Mouse (Mus musculus) spleen, adult 2 months (tissue): ENCODE measurements around the gene Olfr250. TPM values are rescaled to one million over a fixed set of nuclear protein-coding genes. Genes with fewer than 3 reads are reported as not detected.
"Not testable (repeated sequence)": the region's sequence is repeated elsewhere in the genome, so short reads cannot be mapped to it uniquely, and the experiment has no call there.

Source experiments
- DNase-seq, 2 experiments: peaks; one replicate each; pipeline versions ENCODE4 v3.0.0 to v3.0.0-alpha.2; 2012 to 2021; ENCODE audit warnings: low spot score in 2 of 2, low read depth in 1 of 2
- H3K27ac ChIP-seq: fragments of 200-500 bp; 2 replicates; pipeline ENCODE4 v1.5.1; 2012; ENCODE audit warnings: low read length, inconsistent platforms; ENCODE audit not compliant: insufficient read depth
- H3K27me3 ChIP-seq: fragments of 200-500 bp; 2 replicates; pipeline ENCODE4 v1.6.1; 2012; ENCODE audit warnings: mild to moderate bottlenecking, moderate library complexity, low read length, inconsistent platforms; ENCODE audit not compliant: control insufficient read depth, insufficient read depth
- H3K36me3 ChIP-seq: fragments of 200-500 bp; 2 replicates; pipeline ENCODE4 v1.6.1; 2012; ENCODE audit warnings: mild to moderate bottlenecking, low read length, inconsistent platforms; ENCODE audit not compliant: control insufficient read depth, insufficient read depth
- H3K4me1 ChIP-seq: fragments of 200-500 bp; 2 replicates; pipeline ENCODE4 v1.6.1; 2011; ENCODE audit warnings: inconsistent platforms; ENCODE audit not compliant: control insufficient read depth, insufficient read depth, insufficient read length
- H3K4me3 ChIP-seq: fragments of 200-500 bp; 2 replicates; pipeline ENCODE4 v1.5.1; 2011; ENCODE audit warnings: mild to moderate bottlenecking, inconsistent platforms; ENCODE audit not compliant: insufficient read depth, insufficient read length; ENCODE audit errors: extremely low read depth
- CTCF ChIP-seq: fragments of 200-500 bp; IDR thresholded peaks from 2 replicates; pipeline ENCODE4 v1.5.1; 2011; ENCODE audit warnings: mild to moderate bottlenecking, inconsistent platforms; ENCODE audit not compliant: insufficient read depth, insufficient read length, insufficient replicate concordance; ENCODE audit errors: extremely low read depth
- POLR2A ChIP-seq: fragments of 200-500 bp; IDR thresholded peaks from 2 replicates; pipeline ENCODE4 v1.6.1; 2011; ENCODE audit warnings: low read depth, low read length, inconsistent platforms
- WGBS: fragments of 180-500 bp; shearing (Covaris S2); methylation state at CpG from one replicate; pipeline ENCODE4 v1.1.7; 2018; 5-methylcytosine and 5-hydroxymethylcytosine counted together
- polyA plus RNA-seq: library from polyadenylated mRNA; depleted of rRNA; stranded (reverse); fragments of >200 nt; gene quantifications from 2 replicates; pipeline ENCODE4 v1.2.3, GENCODE M21; 2012; rRNA removed

The Olfr250 gene
- polyA plus RNA-seq = not detected in 2 replicates

DNA sequence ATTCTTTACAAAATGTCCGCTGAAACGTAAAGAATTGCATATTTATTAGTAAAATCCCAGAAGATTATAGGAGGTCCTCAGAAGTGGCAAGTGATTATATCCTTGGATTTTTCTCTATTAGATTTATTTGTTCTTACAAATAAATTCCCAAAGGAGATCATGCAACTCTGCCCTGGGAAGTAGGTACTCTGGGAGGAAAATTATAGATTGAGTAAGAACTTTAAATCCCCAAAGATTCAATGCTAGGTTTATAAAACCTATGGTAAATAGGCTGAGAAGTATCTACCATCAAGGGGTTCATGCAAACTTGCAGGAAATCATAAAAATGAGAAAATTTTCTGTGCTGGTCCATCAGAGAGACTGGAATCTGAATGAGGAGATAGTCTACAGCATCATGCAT lies at the start of gene Olfr250:
Gene Olfr250 (plus strand): TSS at position 301 of the 400 bp plus-strand sequence.
- WGBS = 91% methylated on average over 2 of the region's 2 CpGs
- no peaks in the 10 kb centered on the region for H3K27me3 ChIP-seq
- DNase-seq = no peak
- H3K4me1 ChIP-seq = no peaks in the 10 kb centered on the region
- no peak within 1 kb of the TSS for H3K27ac ChIP-seq
- TF ChIP-seq POLR2A = no peak
- no peak for TF ChIP-seq CTCF
- H3K4me3 ChIP-seq = no peak within 1 kb of the TSS
- H3K36me3 ChIP-seq = no peaks in the 10 kb centered on the region

DNA sequence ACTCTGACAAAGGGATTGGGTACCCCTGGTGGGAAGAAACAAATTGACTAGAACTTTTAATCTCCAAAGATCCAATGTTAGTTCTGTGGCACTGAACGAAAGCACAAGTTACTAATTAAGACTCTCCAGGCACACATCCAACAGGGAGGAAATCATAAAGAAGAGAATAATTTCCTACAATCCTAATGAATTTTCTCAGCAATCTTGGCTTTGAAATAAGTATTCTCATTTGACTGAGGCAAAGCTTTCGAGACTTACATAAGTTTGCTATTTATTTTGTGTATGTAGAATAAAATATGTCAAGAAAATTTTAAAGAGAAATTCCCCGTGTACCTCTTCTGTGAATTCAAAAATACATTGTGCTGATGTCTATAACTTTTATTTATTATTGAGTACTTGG lies 37.9 kb upstream of the Olfr250 start, which contains the start of gene Olfr25:
Gene Olfr25 (plus strand): TSS at position 301 of the 400 bp plus-strand sequence.
- 77% methylated on average over 3 of the region's 3 CpGs for WGBS
- DNase-seq = no peak
- Histone ChIP-seq H3K27ac (no peak within 1 kb of the TSS), H3K4me3 (no peak within 1 kb of the TSS), H3K27me3 (no peaks in the 10 kb centered on the region), H3K36me3 (no peaks in the 10 kb centered on the region), H3K4me1 (no peaks in the 10 kb centered on the region)
- TF ChIP-seq CTCF (no peak), POLR2A (no peak)

DNA sequence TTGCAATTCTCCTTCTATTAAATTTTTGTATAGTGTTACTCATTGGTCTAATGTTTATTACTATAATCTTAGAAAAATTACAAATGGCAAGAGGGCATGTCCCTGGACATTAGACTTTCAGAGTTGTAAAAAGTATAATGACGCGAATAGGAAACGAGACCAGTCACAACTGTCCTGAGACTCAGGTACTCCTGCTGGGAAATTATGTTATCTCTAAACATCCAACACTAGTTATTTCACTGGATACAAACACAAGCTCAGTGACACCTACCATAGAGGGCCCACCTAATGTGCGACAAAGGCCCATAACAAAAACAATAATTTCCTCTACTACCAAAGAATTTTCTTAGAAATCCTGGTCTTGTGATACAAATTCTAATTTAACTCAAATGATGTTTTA lies 18.6 kb upstream of the Olfr250 start, which contains the start of gene Olfr898:
Gene Olfr898 (plus strand): TSS at position 301 of the 400 bp plus-strand sequence.
- no peaks in the 10 kb centered on the region for H3K36me3 ChIP-seq
- no peaks in the 10 kb centered on the region for H3K27me3 ChIP-seq
- no peaks in the 10 kb centered on the region for H3K4me1 ChIP-seq
- H3K27ac ChIP-seq = no peak within 1 kb of the TSS
- DNase-seq = no peak
- H3K4me3 ChIP-seq = no peak within 1 kb of the TSS
- TF ChIP-seq POLR2A = no peak
- TF ChIP-seq CTCF = no peak
- WGBS = 87% methylated on average over 4 of the region's 4 CpGs

DNA sequence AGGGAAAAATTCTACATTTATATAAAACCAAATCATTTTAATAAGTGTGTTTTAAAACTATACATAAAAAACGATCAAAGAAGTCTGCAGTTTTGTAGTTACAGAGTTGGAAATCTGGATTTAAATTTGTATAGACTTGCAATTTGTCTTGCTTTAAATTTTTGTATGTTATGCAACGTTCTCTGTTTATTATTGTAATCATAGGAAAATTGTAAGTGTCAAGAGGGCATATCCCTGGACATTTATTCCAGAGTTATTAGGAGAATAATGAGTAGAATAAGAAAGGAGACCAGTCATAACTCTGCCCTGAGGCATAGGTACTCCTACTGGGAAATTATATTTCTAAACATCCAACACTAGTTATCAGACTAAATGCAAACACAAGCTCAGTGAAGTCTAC lies 10.1 kb downstream of the Olfr250 start, which contains the start of gene Olfr251:
Gene Olfr251 (plus strand): TSS at position 301 of the 400 bp plus-strand sequence.
- H3K27me3 ChIP-seq = no peaks in the 10 kb centered on the region
- no peak for DNase-seq
- 64% methylated on average over 2 of the region's 2 CpGs for WGBS
- no peaks in the 10 kb centered on the region for H3K4me1 ChIP-seq
- TF ChIP-seq CTCF (no peak), POLR2A (no peak)
- no peaks in the 10 kb centered on the region for H3K36me3 ChIP-seq
- H3K4me3 ChIP-seq = no peak within 1 kb of the TSS
- H3K27ac ChIP-seq = no peak within 1 kb of the TSS

DNA sequence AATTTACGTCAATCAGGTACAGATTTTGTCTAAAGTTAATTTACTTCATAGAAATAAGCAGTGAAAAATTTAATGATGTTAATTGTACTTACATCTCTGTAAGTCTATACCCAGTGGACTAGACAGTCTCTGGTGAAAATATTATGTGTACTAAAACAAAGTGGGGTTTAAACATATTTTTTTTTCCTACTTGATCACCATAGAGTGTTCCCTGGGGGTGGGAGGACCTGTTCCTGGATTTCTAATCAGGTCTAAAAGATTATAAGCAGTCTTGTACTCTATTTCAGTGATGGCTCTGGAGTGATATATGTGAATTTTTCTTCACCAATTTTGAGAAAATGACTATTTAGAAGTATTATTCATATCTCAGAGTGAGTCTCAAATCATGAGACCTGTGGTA lies 34.7 kb downstream of the Olfr250 start, which contains the start of gene Olfr147:
Gene Olfr147 (plus strand): TSS at position 301 of the 400 bp plus-strand sequence.
- Histone ChIP-seq H3K27ac (no peak within 1 kb of the TSS), H3K4me1 (no peaks in the 10 kb centered on the region), H3K36me3 (no peaks in the 10 kb centered on the region), H3K4me3 (no peak within 1 kb of the TSS), H3K27me3 (no peaks in the 10 kb centered on the region)
- DNase-seq = no peak
- TF ChIP-seq CTCF = no peak
- no peak for TF ChIP-seq POLR2A
- 83% methylated on average over 1 of the region's 1 CpGs for WGBS

DNA sequence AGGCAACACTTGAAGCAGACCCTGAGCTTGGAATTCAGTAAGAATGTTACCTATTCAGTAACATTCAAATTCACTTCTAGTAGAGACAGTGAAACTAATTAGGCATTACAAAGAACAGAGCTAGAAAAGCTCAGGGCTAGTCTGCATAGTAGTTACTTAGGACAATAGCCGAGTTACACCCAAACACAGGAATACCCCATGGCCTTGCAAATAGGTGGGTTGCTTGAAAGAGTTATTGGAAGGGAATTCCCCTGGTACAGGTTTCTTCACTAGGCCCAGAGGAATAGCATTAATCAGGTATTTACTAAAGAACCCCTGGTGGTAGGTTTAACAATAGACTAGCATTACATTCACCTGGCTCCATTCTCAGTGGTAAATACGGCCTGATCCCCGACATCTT lies 40.8 kb downstream of the Olfr250 start:
- DNase-seq, H3K4me3 ChIP-seq, H3K27ac ChIP-seq, H3K36me3 ChIP-seq, H3K27me3 ChIP-seq, H3K4me1 ChIP-seq: not testable (repeated sequence)
- 88% methylated on average over 3 of the region's 3 CpGs for WGBS

DNA sequence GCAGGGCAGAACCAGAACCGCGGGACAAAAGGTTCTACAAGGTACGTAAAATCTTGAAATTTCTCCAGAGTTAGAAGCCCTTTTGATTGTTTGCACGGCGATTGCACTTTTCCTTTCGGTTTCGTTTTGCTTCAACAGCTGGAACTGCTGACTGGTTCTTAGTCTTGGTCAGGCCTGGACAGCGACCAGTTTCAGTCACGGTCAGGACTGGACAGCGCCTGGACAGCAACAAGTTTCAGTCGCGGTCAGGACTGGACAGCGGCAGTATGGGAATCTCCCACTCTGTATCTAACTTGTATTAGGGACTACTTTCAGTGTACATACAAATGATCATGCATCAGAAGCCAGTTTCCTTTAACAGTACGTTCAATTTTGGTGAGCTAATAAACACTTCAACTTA lies 46.8 kb downstream of the Olfr250 start:
- not testable (repeated sequence) for H3K27ac ChIP-seq, H3K36me3 ChIP-seq, H3K4me1 ChIP-seq, DNase-seq, H3K27me3 ChIP-seq, H3K4me3 ChIP-seq
- 93% methylated on average over 14 of the region's 14 CpGs for WGBS

Other genes with a start within 250 kb of the Olfr250 start
- gene Olfr890, start 224.4 kb upstream of the Olfr250 start, polyA plus RNA-seq = not detected in 2 replicates
- gene Olfr891, start 186.1 kb upstream of the Olfr250 start, polyA plus RNA-seq = not detected in 2 replicates
- not detected in 2 replicates for gene Olfr893, start 158.5 kb upstream of the Olfr250 start, polyA plus RNA-seq
- not detected in 2 replicates for gene Olfr894, start 148.8 kb upstream of the Olfr250 start, polyA plus RNA-seq
- not detected in 2 replicates for gene Olfr143, start 114.1 kb upstream of the Olfr250 start, polyA plus RNA-seq
- gene Olfr895, start 99.0 kb upstream of the Olfr250 start, polyA plus RNA-seq = not detected in 2 replicates
- not detected in 2 replicates for gene Olfr896-ps1, start 75.8 kb upstream of the Olfr250 start, polyA plus RNA-seq
- not detected in 2 replicates for gene Olfr25, start 37.8 kb upstream of the Olfr250 start, polyA plus RNA-seq
- gene Olfr898, start 18.5 kb upstream of the Olfr250 start, polyA plus RNA-seq = not detected in 2 replicates
- not detected in 2 replicates for gene Olfr251, start 10.2 kb downstream of the Olfr250 start, polyA plus RNA-seq
- gene Olfr147, start 34.8 kb downstream of the Olfr250 start, polyA plus RNA-seq = not detected in 2 replicates
- not detected in 2 replicates for gene Olfr901, start 62.6 kb downstream of the Olfr250 start, polyA plus RNA-seq
- gene Olfr902, start 80.8 kb downstream of the Olfr250 start, polyA plus RNA-seq = not detected in 2 replicates
- gene Olfr904, start 96.2 kb downstream of the Olfr250 start, polyA plus RNA-seq = not detected in 2 replicates
- gene Olfr905, start 104.2 kb downstream of the Olfr250 start, polyA plus RNA-seq = not detected in 2 replicates
- not detected in 2 replicates for gene Olfr906, start 120.2 kb downstream of the Olfr250 start, polyA plus RNA-seq
- not detected in 2 replicates for gene Olfr907, start 128.9 kb downstream of the Olfr250 start, polyA plus RNA-seq
- gene Olfr911-ps1, start 154.7 kb downstream of the Olfr250 start, polyA plus RNA-seq = not detected in 2 replicates
- not detected in 2 replicates for gene Olfr910, start 171.0 kb downstream of the Olfr250 start, polyA plus RNA-seq
- gene Olfr912, start 213.3 kb downstream of the Olfr250 start, polyA plus RNA-seq = not detected in 2 replicates
- gene Olfr913, start 225.9 kb downstream of the Olfr250 start, polyA plus RNA-seq = not detected in 2 replicates
- gene Olfr914, start 238.2 kb downstream of the Olfr250 start, polyA plus RNA-seq = not detected in 2 replicates